Mouse (Mus musculus) lung, postnatal 0 days (tissue): ENCODE data around the gene Nsmf.

Experiments used
- CTCF ChIP-seq: IDR thresholded peaks from 2 replicates; pipeline ENCODE4 v1.5.1; 2016; ENCODE audit warnings: antibody characterized with exemption, mild to moderate bottlenecking
- EP300 ChIP-seq: IDR thresholded peaks from 2 replicates; pipeline ENCODE4 v1.6.1; 2016; ENCODE audit warnings: antibody characterized with exemption, mild to moderate bottlenecking, control low read depth

DNA sequence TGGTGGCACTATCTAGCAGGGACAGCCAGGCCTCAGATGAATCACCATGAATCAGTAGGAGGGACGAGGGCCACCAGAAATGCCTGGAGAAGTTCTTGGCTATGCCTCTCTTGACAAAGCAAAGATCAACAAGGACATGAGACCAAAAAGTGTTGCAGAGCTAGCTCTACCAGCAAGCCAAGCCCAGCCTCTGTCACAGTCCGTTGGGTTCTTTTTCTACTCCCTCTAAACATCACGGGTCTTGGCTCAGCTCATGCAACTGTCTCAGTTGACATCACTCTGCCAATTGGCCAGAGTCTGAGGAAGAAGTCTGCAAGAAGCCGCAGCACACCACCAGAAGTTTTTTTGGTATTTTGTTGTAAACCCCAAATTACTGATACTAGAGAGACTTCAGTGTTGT, 21.4 kb downstream of the Nsmf start:
- no peak for TF ChIP-seq CTCF
- no peak for TF ChIP-seq EP300
